In genomic region chr6:54325246-54325885, GRCm38 (mm10) we compare ENCODE assay signal across 8 mouse cellular contexts. TPM values are rescaled to one million over a fixed set of nuclear protein-coding genes. Genes with fewer than 3 reads are reported as not detected.
DNase-seq lines count a peak whose midpoint lies in the region; ATAC-seq and TF ChIP-seq lines count a peak whose summit lies in the region.

Prr15 (plus strand) TSS chr6:54325835.

- H3K9me3 ChIP-seq in forebrain, embryonic 11.5 days (ENCODE audit: control insufficient read depth, low read length), result no peaks in the 10 kb centered on the region
- H3K9me3 ChIP-seq in limb, embryonic 10.5 days (replicated peaks), result no peaks in the 10 kb centered on the region
- H3K9me3 ChIP-seq in neural tube, embryonic 14.5 days (ENCODE audit: control insufficient read depth, low read length), result no peaks in the 10 kb centered on the region

- H3K27ac ChIP-seq in liver, adult 2 months (replicated peaks; ENCODE audit: insufficient read depth, low read depth, low read length), result no peak within 1 kb of the TSS
- no peak within 1 kb of the TSS for H3K27ac ChIP-seq in forebrain, embryonic 11.5 days (ENCODE audit: low read depth, low read length)
- no peak within 1 kb of the TSS for H3K27ac ChIP-seq in limb, embryonic 10.5 days
- no peak within 1 kb of the TSS for H3K27ac ChIP-seq in neural tube, embryonic 14.5 days (ENCODE audit: low read depth, low read length)

- H3K36me3 ChIP-seq in liver, adult 2 months (ENCODE audit: control insufficient read depth, insufficient read depth, low read length), result no peaks in the 10 kb centered on the region
- no peaks in the 10 kb centered on the region for H3K36me3 ChIP-seq in forebrain, embryonic 11.5 days (ENCODE audit: control insufficient read depth, insufficient read depth, low read length)
- H3K36me3 ChIP-seq in limb, embryonic 10.5 days, result no peaks in the 10 kb centered on the region
- H3K36me3 ChIP-seq in neural tube, embryonic 14.5 days (ENCODE audit: control insufficient read depth, insufficient read depth, low read length), result no peaks in the 10 kb centered on the region

- H3K79me2 ChIP-seq in liver, adult 2 months (ENCODE audit: control insufficient read depth, insufficient read depth, low read length), result no peaks in the 10 kb centered on the region

- ATAC-seq in forebrain, embryonic 11.5 days (replicated peaks; ENCODE audit: low FRiP score), result no peak
- no peak for ATAC-seq in neural tube, embryonic 14.5 days (ENCODE audit: low read depth)

- TF ChIP-seq CTCF in liver, adult 2 months (IDR thresholded peaks at IDR 0.05; ENCODE audit: low read depth, low read length), result no peak

- H3K27me3 ChIP-seq in liver, adult 2 months (ENCODE audit: control insufficient read depth, insufficient read depth, low read length), result no peaks in the 10 kb centered on the region
- H3K27me3 ChIP-seq in forebrain, embryonic 11.5 days (ENCODE audit: control insufficient read depth, insufficient read depth, low read length), result peaks cover 29% of the 10 kb centered on the region
- peaks cover 69% of the 10 kb centered on the region for H3K27me3 ChIP-seq in limb, embryonic 10.5 days (ENCODE audit: low read depth, poor library complexity, severe bottlenecking)
- peaks cover 30% of the 10 kb centered on the region for H3K27me3 ChIP-seq in neural tube, embryonic 14.5 days (ENCODE audit: control insufficient read depth, insufficient read depth, low read length)

- no peak for TF ChIP-seq POLR2A in liver, adult 2 months (IDR thresholded peaks at IDR 0.05; ENCODE audit: extremely low read depth, insufficient read depth, low read length)

- H3K9ac ChIP-seq in liver, adult 2 months (ENCODE audit: low read depth, low read length), result no peak within 1 kb of the TSS
- peak within 1 kb of the TSS; percentile 41; the same call in 1 of the 2 replicates for H3K9ac ChIP-seq in forebrain, embryonic 11.5 days (ENCODE audit: low read length)
- peak within 1 kb of the TSS; percentile 34; the same call in 1 of the 2 replicates for H3K9ac ChIP-seq in neural tube, embryonic 14.5 days (replicated peaks; ENCODE audit: low read depth, low read length)

- 66% methylated on average over 3 of the region's 3 CpGs for WGBS in liver, adult 2 months
- 69% methylated on average over 3 of the region's 3 CpGs for WGBS in forebrain, embryonic 11.5 days
- WGBS in limb, embryonic 10.5 days, result 72% methylated on average over 3 of the region's 3 CpGs
- 62% methylated on average over 3 of the region's 3 CpGs for WGBS in neural tube, embryonic 14.5 days

- H3K4me1 ChIP-seq in liver, adult 2 months (ENCODE audit: control insufficient read depth, insufficient read depth, low read length), result peaks cover 15% of the 10 kb centered on the region
- H3K4me1 ChIP-seq in forebrain, embryonic 11.5 days (replicated peaks; ENCODE audit: control insufficient read depth, insufficient read depth, low read length), result peaks cover 2% of the 10 kb centered on the region; the same call in 1 of the 2 replicates
- peaks cover 21% of the 10 kb centered on the region for H3K4me1 ChIP-seq in limb, embryonic 10.5 days
- H3K4me1 ChIP-seq in neural tube, embryonic 14.5 days (ENCODE audit: control insufficient read depth, insufficient read depth, low read length), result peaks cover 16% of the 10 kb centered on the region

- peak within 1 kb of the TSS; percentile 72 for H3K4me3 ChIP-seq in liver, adult 2 months (ENCODE audit: insufficient read depth, low read depth, low read length)
- H3K4me3 ChIP-seq in forebrain, embryonic 11.5 days (ENCODE audit: low read depth, low read length), result peak within 1 kb of the TSS; percentile 43
- H3K4me3 ChIP-seq in limb, embryonic 10.5 days, result peak within 1 kb of the TSS; percentile 55
- peak within 1 kb of the TSS; percentile 41 for H3K4me3 ChIP-seq in neural tube, embryonic 14.5 days (ENCODE audit: low read depth, low read length)

- peak within 1 kb of the TSS; percentile 92 for H3K4me2 ChIP-seq in forebrain, embryonic 11.5 days (ENCODE audit: low read depth, low read length, severe bottlenecking)
- peak within 1 kb of the TSS; percentile 96 for H3K4me2 ChIP-seq in neural tube, embryonic 14.5 days (ENCODE audit: low read depth, low read length)

- DNase-seq in liver, adult 2 months (ENCODE audit: extremely low read depth, low read depth, low spot score), result no peak
- DNase-seq in liver (no peak), adipocyte (ENCODE audit: low spot score) (no peak)
- DNase-seq in forebrain, embryonic 11.5 days (ENCODE audit: low spot score), result no peak
- no peak for DNase-seq in limb, embryonic 10.5 days (ENCODE audit: low spot score)
- no peak for DNase-seq in retina, embryonic 14.5 days (ENCODE audit: low spot score)
- no peak for DNase-seq in spleen, postnatal 4 days (ENCODE audit: low spot score in 2 of 2)

RNA-seq across cellular contexts. Expression of gene Prr15, which starts in this region (rescaled TPM):
- total RNA-seq in liver, adult 2 months (2014; rRNA removed), result 0.09 and 0.27 TPM in 2 replicates
- polyA plus RNA-seq in liver, adult 2 months (2012; rRNA removed), result 0.05 and 0.18 TPM in 2 replicates
- polyA plus RNA-seq in forebrain, embryonic 11.5 days (2014; fragmentation: Nextera tagmentation; extraction: Ambion mirVana), result 5.0 and 6.0 TPM in 2 replicates
- 0.15 and 0.16 TPM in 2 replicates for polyA plus RNA-seq in limb, embryonic 10.5 days (2016; fragmentation: Nextera tagmentation; extraction: Ambion mirVana)
- polyA plus RNA-seq in neural tube, embryonic 14.5 days (2014; fragmentation: Nextera tagmentation; extraction: Ambion mirVana), result 1.0 and 1.3 TPM in 2 replicates
